Mouse (Mus musculus) MEL (cell line): ENCODE data around the gene Pnpla1. TPM values are rescaled to one million over a fixed set of nuclear protein-coding genes. Genes with fewer than 3 reads are reported as not detected.

Experiments used
- DNase-seq: peaks from one replicate; pipeline ENCODE4 v3.0.0; 2011; ENCODE audit warnings: low read depth, low spot score
- H3K27ac ChIP-seq: 2 replicates; pipeline ENCODE4 v1.5.1; 2012; ENCODE audit warnings: low read depth, mild to moderate bottlenecking, control low read depth, low read length, moderate library complexity; ENCODE audit not compliant: control insufficient read depth
- H3K27me3 ChIP-seq, 2 experiments: fragments of 150-350 bp in 1 of 2; sonication (generic) in 1 of 2; 2 replicates each; pipeline ENCODE4 v1.6.1; 2012; ENCODE audit warnings: low read length in 2 of 2, mild to moderate bottlenecking in 2 of 2, improper control_type of control experiment in 1 of 2, moderate library complexity in 1 of 2; ENCODE audit not compliant: insufficient read depth in 2 of 2, control insufficient read depth in 1 of 2
- H3K36me3 ChIP-seq, 2 experiments: 2 replicates each; pipeline ENCODE4 v1.6.1; 2012 to 2014; ENCODE audit warnings: low read length in 2 of 2, improper control_type of control experiment in 1 of 2, inconsistent platforms in 1 of 2, mild to moderate bottlenecking in 1 of 2; ENCODE audit not compliant: insufficient read depth in 2 of 2, control insufficient read depth in 1 of 2
- H3K4me1 ChIP-seq, 2 experiments: fragments of 150-350 bp in 1 of 2; sonication (generic) in 1 of 2; 2 replicates each; pipeline ENCODE4 v1.6.1; 2012; ENCODE audit warnings: low read length in 2 of 2, improper control_type of control experiment in 1 of 2, mild to moderate bottlenecking in 1 of 2; ENCODE audit not compliant: insufficient read depth in 2 of 2, control insufficient read depth in 1 of 2
- H3K4me3 ChIP-seq, 2 experiments: fragments of 150-350 bp in 1 of 2; sonication (generic) in 1 of 2; 2 replicates each; pipeline ENCODE4 v1.5.1; 2012; ENCODE audit warnings: low read depth in 2 of 2, low read length in 2 of 2, mild to moderate bottlenecking in 2 of 2, moderate library complexity in 2 of 2, control low read depth in 1 of 2, improper control_type of control experiment in 1 of 2; ENCODE audit not compliant: control insufficient read depth in 1 of 2, insufficient read depth in 1 of 2
- H3K79me2 ChIP-seq: 2 replicates; pipeline ENCODE4 v1.6.1; 2012; ENCODE audit warnings: mild to moderate bottlenecking, low read length, moderate library complexity; ENCODE audit not compliant: control insufficient read depth, poor library complexity, insufficient read depth
- H3K9ac ChIP-seq: 2 replicates; pipeline ENCODE4 v1.6.1; 2012; ENCODE audit warnings: low read depth, mild to moderate bottlenecking, control low read depth, low read length, moderate library complexity; ENCODE audit not compliant: control insufficient read depth, poor library complexity, severe bottlenecking
- H3K9me3 ChIP-seq: fragments of 150-350 bp; sonication (generic); replicated peaks from 2 replicates; pipeline ENCODE4 v1.6.1; 2012; ENCODE audit warnings: mild to moderate bottlenecking, low read length, improper control_type of control experiment, moderate library complexity; ENCODE audit not compliant: insufficient read depth
- BHLHE40 ChIP-seq: IDR thresholded peaks from 2 replicates; pipeline ENCODE4 v1.6.1; 2012; ENCODE audit warnings: low read depth, mild to moderate bottlenecking, inconsistent platforms, low read length, improper control_type of control experiment, borderline replicate concordance
- CHD1 ChIP-seq: IDR thresholded peaks from 2 replicates; pipeline ENCODE4 v1.6.1; 2012; ENCODE audit warnings: low read depth, mild to moderate bottlenecking, inconsistent platforms, low read length, improper control_type of control experiment
- CHD2 ChIP-seq: IDR thresholded peaks from 2 replicates; pipeline ENCODE4 v1.6.1; 2011; ENCODE audit warnings: low read length, improper control_type of control experiment
- ELF1 ChIP-seq: IDR thresholded peaks from 2 replicates; pipeline ENCODE4 v1.6.1; 2014; ENCODE audit warnings: low read depth, mild to moderate bottlenecking, inconsistent platforms, low read length, improper control_type of control experiment, moderate library complexity
- EP300 ChIP-seq, 2 experiments: IDR thresholded peaks; 2 replicates each; pipeline ENCODE4 v1.6.1; 2011; ENCODE audit warnings: improper control_type of control experiment in 2 of 2, low read length in 2 of 2, low read depth in 1 of 2, mild to moderate bottlenecking in 1 of 2
- GABPA ChIP-seq: IDR thresholded peaks from 2 replicates; pipeline ENCODE4 v1.6.1; 2012; ENCODE audit warnings: low read depth, mild to moderate bottlenecking, inconsistent platforms, low read length, improper control_type of control experiment, moderate library complexity
- GATA1 ChIP-seq: IDR thresholded peaks from 2 replicates; pipeline ENCODE4 v1.6.1; 2011; ENCODE audit warnings: low read depth, low read length, improper control_type of control experiment
- MEF2A ChIP-seq: IDR thresholded peaks from 2 replicates; pipeline ENCODE4 v1.6.1; 2014; ENCODE audit warnings: low read depth, mild to moderate bottlenecking, inconsistent platforms, low read length, improper control_type of control experiment; ENCODE audit not compliant: poor library complexity, insufficient replicate concordance, severe bottlenecking; ENCODE audit errors: extremely low read depth
- MXI1 ChIP-seq: IDR thresholded peaks from 2 replicates; pipeline ENCODE4 v1.6.1; 2011; ENCODE audit warnings: mild to moderate bottlenecking, low read depth, low read length, improper control_type of control experiment
- MYB ChIP-seq: IDR thresholded peaks from 2 replicates; pipeline ENCODE4 v1.6.1; 2011; ENCODE audit warnings: mild to moderate bottlenecking, low read depth, low read length, improper control_type of control experiment
- MYC ChIP-seq: IDR thresholded peaks from 2 replicates; pipeline ENCODE4 v1.6.1; 2011; ENCODE audit warnings: low read depth, mild to moderate bottlenecking, low read length, improper control_type of control experiment, moderate library complexity
- POLR2A ChIP-seq, 2 experiments: IDR thresholded peaks; 2 replicates each; pipeline ENCODE4 v1.6.1; 2011 to 2012; ENCODE audit warnings: low read length in 2 of 2, mild to moderate bottlenecking in 2 of 2, control low read depth in 1 of 2, improper control_type of control experiment in 1 of 2, low read depth in 1 of 2, moderate library complexity in 1 of 2; ENCODE audit not compliant: control insufficient read depth in 1 of 2, insufficient read depth in 1 of 2, poor library complexity in 1 of 2
- POLR2AphosphoS2 ChIP-seq: IDR thresholded peaks from 2 replicates; pipeline ENCODE4 v1.6.1; 2011; ENCODE audit warnings: low read length, improper control_type of control experiment
- RAD21 ChIP-seq: IDR thresholded peaks from 2 replicates; pipeline ENCODE4 v1.6.1; 2011; ENCODE audit warnings: mild to moderate bottlenecking, low read depth, low read length, improper control_type of control experiment
- SMC3 ChIP-seq: IDR thresholded peaks from 2 replicates; pipeline ENCODE4 v1.6.1; 2011; ENCODE audit warnings: low read depth, low read length, improper control_type of control experiment
- TBP ChIP-seq: IDR thresholded peaks from 2 replicates; pipeline ENCODE4 v1.8.0; 2011; ENCODE audit warnings: low read depth, low read length, improper control_type of control experiment
- TCF12 ChIP-seq: IDR thresholded peaks from 2 replicates; pipeline ENCODE4 v1.6.1; 2014; ENCODE audit warnings: low read depth, mild to moderate bottlenecking, inconsistent platforms, low read length, improper control_type of control experiment, moderate library complexity
- UBTF ChIP-seq: IDR thresholded peaks from 2 replicates; pipeline ENCODE4 v1.6.1; 2012; ENCODE audit warnings: low read depth, mild to moderate bottlenecking, inconsistent platforms, low read length, improper control_type of control experiment, moderate library complexity, borderline replicate concordance; ENCODE audit not compliant: insufficient read depth
- ZMIZ1 ChIP-seq: IDR thresholded peaks from 2 replicates; pipeline ENCODE4 v1.6.1; 2012; ENCODE audit warnings: low read depth, mild to moderate bottlenecking, inconsistent platforms, low read length, improper control_type of control experiment, moderate library complexity
- polyA plus RNA-seq, 2 experiments: library from polyadenylated mRNA; stranded (reverse) in 1 of 2; unstranded in 1 of 2; fragments of >175 nt in 1 of 2; fragments of >200 nt in 1 of 2; gene quantifications; 2 replicates each; pipeline versions ENCODE4 v1.2.1 to v1.2.4; 2012; ENCODE audit warnings: low replicate concordance in 2 of 2, low read depth in 1 of 2; ENCODE audit not compliant: insufficient read length in 2 of 2, insufficient read depth in 1 of 2, missing spikeins in 1 of 2
- total RNA-seq: library from RNA; depleted of rRNA; stranded (reverse); fragments of 300-350 nt; gene quantifications from 2 replicates; pipeline ENCODE4 v1.2.3, GENCODE M21; 2012

The Pnpla1 gene
- total and polyA plus RNA-seq, 3 experiments, result 0.08 to 0.38 TPM; not detected in 1

DNA sequence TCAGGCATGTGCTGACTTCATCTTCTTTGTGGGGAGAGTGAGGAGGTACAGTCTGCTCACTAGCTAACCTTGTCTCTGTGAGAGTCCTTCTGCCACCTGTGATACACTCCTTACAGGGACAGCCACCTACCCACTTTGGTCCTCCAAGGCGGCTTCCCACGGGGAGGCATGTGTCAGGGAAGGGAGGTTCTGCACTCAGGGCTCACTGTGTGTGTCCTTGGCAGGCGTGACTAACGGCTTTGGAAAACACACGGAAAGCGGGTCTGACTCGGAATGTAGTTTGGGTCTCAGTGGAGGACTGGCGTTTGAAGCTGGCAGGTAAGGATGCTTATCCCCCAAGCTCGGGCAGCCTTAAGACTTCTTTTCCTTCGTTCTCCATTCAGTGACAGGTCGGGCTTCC, 34.5 kb upstream of the Pnpla1 start:
- Histone ChIP-seq H3K9ac (no peak overlapping the region), H3K27ac (peak overlapping the region; percentile 10; the same call in 1 of the 2 replicates)

GRCm38 (mm10) chr17:28824896-28825295, 33.3 kb upstream of the Pnpla1 start:
- H3K4me1 ChIP-seq, result peaks cover 8 to 20% of the 10 kb centered on the region in 2 experiments
- H3K9me3 ChIP-seq, result no peaks in the 10 kb centered on the region
- H3K79me2 ChIP-seq, result no peaks in the 10 kb centered on the region
- peaks cover 0 to 6% of the 10 kb centered on the region in 2 experiments; a peak in 3 of 4 replicates for H3K36me3 ChIP-seq
- no peak overlapping the region for H3K4me3 ChIP-seq
- no peaks in the 10 kb centered on the region for H3K27me3 ChIP-seq
- DNase-seq, result no peak
- H3K27ac ChIP-seq, result no peak overlapping the region
- no peak for TF ChIP-seq POLR2AphosphoS2
- no peak for TF ChIP-seq CHD2
- TF ChIP-seq MEF2A, result no peak
- TF ChIP-seq GABPA, result no peak
- TF ChIP-seq POLR2A (IDR thresholded peaks at IDR 0.05; ENCODE audit: control insufficient read depth in 1 of 2, insufficient read depth in 1 of 2, low read depth in 1 of 2, low read length in 2 of 2, poor library complexity in 1 of 2), result no peak
- TF ChIP-seq ELF1, result no peak
- no peak for TF ChIP-seq RAD21
- TF ChIP-seq TCF12, result no peak
- no peak for TF ChIP-seq GATA1
- no peak for TF ChIP-seq MXI1
- TF ChIP-seq CHD1, result no peak
- no peak for TF ChIP-seq BHLHE40
- H3K9ac ChIP-seq, result no peak overlapping the region

More for the DNA sequence above, 34.5 kb upstream of the Pnpla1 start:
- H3K9me3 ChIP-seq, result no peaks in the 10 kb centered on the region
- H3K27me3 ChIP-seq, result no peaks in the 10 kb centered on the region
- H3K79me2 ChIP-seq, result no peaks in the 10 kb centered on the region
- no peak for DNase-seq
- H3K4me1 ChIP-seq, result peaks cover 4 to 16% of the 10 kb centered on the region in 2 experiments
- TF ChIP-seq MYC, result 0 out of 2 replicates have a peak, but pooled peaks have one; percentile 7
- TF ChIP-seq GABPA, result no peak
- no peak overlapping the region for H3K4me3 ChIP-seq
- peaks cover 0 to 2% of the 10 kb centered on the region in 2 experiments; a peak in 3 of 4 replicates for H3K36me3 ChIP-seq

GRCm38 (mm10) chr17:28825359-28826041, 32.7 kb upstream of the Pnpla1 start:
- TF ChIP-seq ZMIZ1 (no peak), MYB (no peak), TBP (no peak), SMC3 (no peak), UBTF (no peak), EP300 (IDR thresholded peaks at IDR 0.05; ENCODE audit: low read depth in 1 of 2, low read length in 2 of 2) (no peak)

More at GRCm38 (mm10) chr17:28825359-28826041, 32.7 kb upstream of the Pnpla1 start:
- H3K9ac ChIP-seq, result no peak overlapping the region
- no peak overlapping the region for H3K27ac ChIP-seq
- H3K4me3 ChIP-seq, result no peak overlapping the region
- no peaks in the 10 kb centered on the region for H3K27me3 ChIP-seq
- no peaks in the 10 kb centered on the region for H3K79me2 ChIP-seq
- no peaks in the 10 kb centered on the region for H3K9me3 ChIP-seq
- peaks cover 0 to 6% of the 10 kb centered on the region in 2 experiments; a peak in 3 of 4 replicates for H3K36me3 ChIP-seq
- no peak for DNase-seq
- peaks cover 8 to 20% of the 10 kb centered on the region in 2 experiments for H3K4me1 ChIP-seq
